Mouse (Mus musculus) hindbrain, embryonic 15.5 days (tissue): ENCODE results near the gene Akna. TPM values are rescaled to one million over a fixed set of nuclear protein-coding genes. Genes with fewer than 3 reads are reported as not detected.

Experiments
- ATAC-seq: fragments of 200-750 bp; cut with Nextera tagmentation; 2 replicates; pipeline ENCODE4 v1.8.0; 2017; ENCODE audit warnings: low read depth, moderate number of reproducible peaks, moderate TSS enrichment; ENCODE audit not compliant: low FRiP score
- H3K27ac ChIP-seq: fragments of 300-500 bp; sonication (generic); replicated peaks from 2 replicates; pipeline ENCODE4 v1.5.1; 2015; ENCODE audit warnings: mild to moderate bottlenecking, inconsistent platforms
- H3K27me3 ChIP-seq: fragments of 300-500 bp; sonication (generic); 2 replicates; pipeline ENCODE4 v1.6.1; 2015; ENCODE audit warnings: control low read depth, inconsistent platforms
- H3K36me3 ChIP-seq: fragments of 300-500 bp; sonication (generic); 2 replicates; pipeline ENCODE4 v1.6.1; 2015; ENCODE audit warnings: control low read depth, inconsistent platforms
- H3K4me1 ChIP-seq: fragments of 300-500 bp; sonication (generic); replicated peaks from 2 replicates; pipeline ENCODE4 v1.6.1; 2015; ENCODE audit warnings: control low read depth, inconsistent platforms
- H3K4me2 ChIP-seq: fragments of 300-500 bp; sonication (generic); 2 replicates; pipeline ENCODE4 v1.6.1; 2015; ENCODE audit warnings: moderate library complexity, mild to moderate bottlenecking, inconsistent platforms
- H3K4me3 ChIP-seq: fragments of 300-500 bp; sonication (generic); 2 replicates; pipeline ENCODE4 v1.5.1; 2015; ENCODE audit warnings: mild to moderate bottlenecking, inconsistent platforms
- H3K9ac ChIP-seq: fragments of 300-500 bp; sonication (generic); 2 replicates; pipeline ENCODE4 v1.6.1; 2015; ENCODE audit warnings: inconsistent platforms
- H3K9me3 ChIP-seq: fragments of 300-500 bp; sonication (generic); 2 replicates; pipeline ENCODE4 v1.6.1; 2016; ENCODE audit warnings: control low read depth, inconsistent platforms
- WGBS: fragments of 180-500 bp; shearing (Covaris S2); methylation state at CpG from one replicate; pipeline ENCODE4 v1.1.7; 2015; 5-methylcytosine and 5-hydroxymethylcytosine counted together
- polyA plus RNA-seq: library from polyadenylated mRNA; unstranded; fragments of >200 nt; fragmentation: Nextera tagmentation; extraction: Ambion mirVana; gene quantifications from 2 replicates; pipeline ENCODE4 v1.2.1, GENCODE M21; 2015

Gene Akna
- polyA plus RNA-seq, 1 experiment from 2014 or later = 7.2 TPM

- H3K9ac ChIP-seq = no peak overlapping the region
- WGBS = 73% methylated on average over 8 of the region's 8 CpGs
- no peaks in the 10 kb centered on the region for H3K36me3 ChIP-seq
- no peak for ATAC-seq
- no peak overlapping the region for H3K4me3 ChIP-seq
- no peaks in the 10 kb centered on the region for H3K4me1 ChIP-seq
- no peak overlapping the region for H3K27ac ChIP-seq
- no peaks in the 10 kb centered on the region for H3K27me3 ChIP-seq
- no peak overlapping the region for H3K4me2 ChIP-seq
- H3K9me3 ChIP-seq = no peaks in the 10 kb centered on the region
Observed at GRCm38 (mm10) chr4:63426308-63426707, 23.2 kb upstream of the Akna start.

DNA sequence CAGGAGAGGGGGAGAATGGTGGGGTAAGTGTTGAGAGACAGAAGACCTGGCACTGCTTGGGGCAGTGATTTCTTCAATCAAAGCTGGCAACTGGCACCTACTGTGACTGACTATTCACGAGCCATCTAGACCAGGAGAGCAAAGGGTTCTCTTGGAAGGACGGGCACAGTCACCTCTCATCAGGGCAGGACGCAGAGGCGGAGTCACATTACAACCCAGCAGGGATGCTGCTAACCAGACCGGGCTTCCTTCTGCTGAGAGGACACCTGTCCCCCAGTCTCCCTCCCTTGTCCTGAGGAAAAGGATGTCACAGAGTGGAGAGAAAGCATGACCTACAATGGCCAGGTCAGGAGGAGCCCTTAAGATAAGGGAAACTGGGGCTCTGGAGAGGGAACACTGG lies 20.7 kb upstream of the Akna start:
- ATAC-seq = no peak
- H3K4me1 ChIP-seq = no peaks in the 10 kb centered on the region
- H3K9me3 ChIP-seq = no peaks in the 10 kb centered on the region
- H3K27me3 ChIP-seq = no peaks in the 10 kb centered on the region
- H3K36me3 ChIP-seq = no peaks in the 10 kb centered on the region
- H3K9ac ChIP-seq = no peak overlapping the region
- no peak overlapping the region for H3K27ac ChIP-seq
- WGBS = 36% methylated on average over 5 of the region's 5 CpGs
- H3K4me3 ChIP-seq = no peak overlapping the region
- no peak overlapping the region for H3K4me2 ChIP-seq

GRCm38 (mm10) chr4:63423231-63423630 lies 20.1 kb upstream of the Akna start:
- H3K27ac ChIP-seq = no peak overlapping the region
- no peaks in the 10 kb centered on the region for H3K36me3 ChIP-seq
- ATAC-seq = no peak
- H3K9ac ChIP-seq = no peak overlapping the region
- no peak overlapping the region for H3K4me2 ChIP-seq
- H3K4me3 ChIP-seq = no peak overlapping the region
- 70% methylated on average over 1 of the region's 1 CpGs for WGBS
- no peaks in the 10 kb centered on the region for H3K27me3 ChIP-seq
- H3K4me1 ChIP-seq = no peaks in the 10 kb centered on the region
- H3K9me3 ChIP-seq = no peaks in the 10 kb centered on the region

- H3K4me1 ChIP-seq = peaks cover 3% of the 10 kb centered on the region
- no peak overlapping the region for H3K4me2 ChIP-seq
- ATAC-seq = no peak
- H3K36me3 ChIP-seq = no peaks in the 10 kb centered on the region
- H3K9me3 ChIP-seq = no peaks in the 10 kb centered on the region
- H3K9ac ChIP-seq = no peak overlapping the region
- no peaks in the 10 kb centered on the region for H3K27me3 ChIP-seq
- H3K27ac ChIP-seq = no peak overlapping the region
- 62% methylated on average over 14 of the region's 14 CpGs for WGBS
- no peak overlapping the region for H3K4me3 ChIP-seq
Observed at GRCm38 (mm10) chr4:63420143-63420920, 17.2 kb upstream of the Akna start.

GRCm38 (mm10) chr4:63418270-63418669 lies 15.1 kb upstream of the Akna start:
- no peaks in the 10 kb centered on the region for H3K27me3 ChIP-seq
- ATAC-seq = no peak
- H3K4me1 ChIP-seq = peaks cover 3% of the 10 kb centered on the region
- H3K4me2 ChIP-seq = no peak overlapping the region
- no peak overlapping the region for H3K4me3 ChIP-seq
- H3K27ac ChIP-seq = no peak overlapping the region
- no peaks in the 10 kb centered on the region for H3K9me3 ChIP-seq
- whole genome bisulfite sequencing = 84% methylated on average over 11 of the region's 11 CpGs
- no peak overlapping the region for H3K9ac ChIP-seq
- H3K36me3 ChIP-seq = no peaks in the 10 kb centered on the region

DNA sequence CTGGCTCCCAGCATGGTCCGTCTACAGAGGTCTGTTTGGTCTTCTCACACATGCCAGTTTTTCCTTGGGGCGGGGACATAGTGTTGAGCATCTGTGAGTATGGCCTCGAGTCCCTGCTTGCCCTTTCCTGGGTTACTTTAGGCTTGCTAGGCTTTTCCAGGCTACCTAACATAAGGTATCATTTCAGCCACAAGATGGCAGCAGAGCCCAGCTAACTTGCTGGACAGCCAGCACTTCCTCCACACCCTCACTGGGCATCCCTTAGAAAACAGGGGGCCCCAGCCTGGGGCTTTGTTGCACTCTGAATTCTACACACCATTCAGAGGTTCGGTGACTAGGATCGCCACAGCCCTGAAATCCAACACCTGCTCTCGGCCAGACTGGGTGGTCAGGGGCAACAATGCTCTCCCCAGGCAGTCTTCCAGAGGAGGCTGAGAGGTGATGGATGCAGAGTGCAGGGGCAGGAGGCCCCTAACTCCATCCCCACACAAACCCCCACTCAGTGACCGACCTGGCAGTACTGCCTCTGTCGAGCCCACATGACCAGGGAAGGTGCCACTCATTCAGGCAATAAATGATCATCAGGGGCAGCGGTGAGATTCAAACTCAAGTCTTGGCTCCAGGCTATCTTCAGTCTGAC lies 14.3 kb upstream of the Akna start:
- no peak overlapping the region for H3K27ac ChIP-seq
- H3K9ac ChIP-seq = no peak overlapping the region
- ATAC-seq = peak; percentile 55
- H3K36me3 ChIP-seq = no peaks in the 10 kb centered on the region
- no peak overlapping the region for H3K4me2 ChIP-seq
- H3K27me3 ChIP-seq = no peaks in the 10 kb centered on the region
- H3K4me3 ChIP-seq = no peak overlapping the region
- H3K4me1 ChIP-seq = peaks cover 3% of the 10 kb centered on the region
- no peaks in the 10 kb centered on the region for H3K9me3 ChIP-seq
- WGBS = 20% methylated on average over 9 of the region's 9 CpGs

DNA sequence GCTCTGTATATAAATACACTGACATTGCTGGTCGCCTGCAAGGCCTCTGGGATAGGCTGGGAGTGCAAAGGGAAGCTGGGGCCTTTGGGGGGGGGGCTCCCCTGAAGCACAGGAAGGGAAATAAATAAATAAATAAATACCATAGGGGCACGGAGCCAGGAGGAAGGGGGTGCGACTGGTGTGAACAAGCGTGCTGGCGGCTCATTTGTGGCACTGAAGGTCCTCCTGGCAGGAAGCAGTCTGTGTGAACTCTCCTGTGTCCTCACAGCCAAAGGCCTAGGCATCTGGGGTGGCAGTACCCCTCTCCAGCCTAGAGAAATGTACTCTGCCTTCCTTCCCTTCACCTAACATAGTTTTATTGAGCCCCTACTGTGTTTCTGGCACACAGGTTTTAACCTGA lies 11.8 kb upstream of the Akna start:
- Histone ChIP-seq H3K4me2 (no peak overlapping the region), H3K27ac (no peak overlapping the region), H3K4me1 (peaks cover 6% of the 10 kb centered on the region), H3K9ac (no peak overlapping the region), H3K9me3 (no peaks in the 10 kb centered on the region), H3K36me3 (no peaks in the 10 kb centered on the region), H3K27me3 (0 out of 2 replicates have a peak, but pooled peaks cover 2% of the 10 kb centered on the region), H3K4me3 (no peak overlapping the region)
- no peak for ATAC-seq
- 77% methylated on average over 5 of the region's 5 CpGs for WGBS

- Histone ChIP-seq H3K9me3 (no peaks in the 10 kb centered on the region), H3K4me2 (peak overlapping the region; percentile 97)
Observed at GRCm38 (mm10) chr4:63411222-63411621, 8.1 kb upstream of the Akna start.

DNA sequence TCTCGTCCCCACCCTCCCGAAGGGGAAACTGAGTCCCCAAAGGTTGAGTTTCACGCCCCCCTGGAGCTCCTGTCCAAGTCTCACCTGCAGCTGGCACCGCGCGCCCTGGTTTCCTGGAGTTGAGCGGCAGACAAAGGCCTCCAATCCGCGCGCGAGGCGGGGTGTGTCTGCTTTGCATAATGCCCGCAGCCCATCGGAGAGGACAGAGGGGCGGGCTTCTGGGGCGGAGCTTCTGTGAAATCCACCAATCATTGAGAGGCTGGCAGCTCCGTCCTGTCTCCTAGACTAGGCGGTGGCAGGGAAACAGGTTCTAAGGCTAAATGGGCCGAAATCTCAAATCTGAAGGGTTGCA lies 7.4 kb upstream of the Akna start:
- peak; percentile 91 for ATAC-seq
- Histone ChIP-seq H3K9me3 (no peaks in the 10 kb centered on the region), H3K4me3 (peak overlapping the region; percentile 51), H3K4me2 (peak overlapping the region; percentile 97), H3K36me3 (no peaks in the 10 kb centered on the region), H3K4me1 (peaks cover 25% of the 10 kb centered on the region), H3K9ac (peak overlapping the region; percentile 55), H3K27me3 (0 out of 2 replicates have a peak, but pooled peaks cover 2% of the 10 kb centered on the region), H3K27ac (peak overlapping the region; percentile 63; the same call in 1 of the 2 replicates)
- 0% methylated on average over 19 of the region's 19 CpGs for WGBS

More at GRCm38 (mm10) chr4:63411222-63411621, 8.1 kb upstream of the Akna start:
- WGBS = 68% methylated on average over 5 of the region's 5 CpGs
- Histone ChIP-seq H3K27ac (no peak overlapping the region), H3K9ac (no peak overlapping the region), H3K4me3 (no peak overlapping the region), H3K36me3 (no peaks in the 10 kb centered on the region), H3K27me3 (0 out of 2 replicates have a peak, but pooled peaks cover 2% of the 10 kb centered on the region), H3K4me1 (peaks cover 23% of the 10 kb centered on the region)
- no peak for ATAC-seq

- H3K4me2 ChIP-seq = peak overlapping the region; percentile 97
- peak; percentile 74 for ATAC-seq
- WGBS = 0% methylated on average over 39 of the region's 39 CpGs
- peaks cover 30% of the 10 kb centered on the region for H3K4me1 ChIP-seq
- peak overlapping the region; percentile 69 for H3K27ac ChIP-seq
- 0 out of 2 replicates have a peak, but pooled peaks cover 2% of the 10 kb centered on the region for H3K27me3 ChIP-seq
- peak overlapping the region; percentile 51 for H3K4me3 ChIP-seq
- peak overlapping the region; percentile 55 for H3K9ac ChIP-seq
- no peaks in the 10 kb centered on the region for H3K36me3 ChIP-seq
- H3K9me3 ChIP-seq = no peaks in the 10 kb centered on the region
Observed at GRCm38 (mm10) chr4:63409908-63410582, 6.9 kb upstream of the Akna start.

- Histone ChIP-seq H3K4me2 (peak overlapping the region; percentile 97), H3K4me1 (peaks cover 36% of the 10 kb centered on the region), H3K9ac (peak overlapping the region; percentile 55), H3K27ac (peak overlapping the region; percentile 69), H3K9me3 (no peaks in the 10 kb centered on the region), H3K27me3 (0 out of 2 replicates have a peak, but pooled peaks cover 2% of the 10 kb centered on the region), H3K36me3 (no peaks in the 10 kb centered on the region), H3K4me3 (peak overlapping the region; percentile 51)
- 2% methylated on average over 18 of the region's 18 CpGs for WGBS
- no peak for ATAC-seq
Observed at GRCm38 (mm10) chr4:63409317-63409907, 6.3 kb upstream of the Akna start.
